Mouse (Mus musculus): ENCODE measurements around the gene Orc3.
A peak's percentile ranks its signal among the peaks of the same experiment; 100 is the strongest.

DNA sequence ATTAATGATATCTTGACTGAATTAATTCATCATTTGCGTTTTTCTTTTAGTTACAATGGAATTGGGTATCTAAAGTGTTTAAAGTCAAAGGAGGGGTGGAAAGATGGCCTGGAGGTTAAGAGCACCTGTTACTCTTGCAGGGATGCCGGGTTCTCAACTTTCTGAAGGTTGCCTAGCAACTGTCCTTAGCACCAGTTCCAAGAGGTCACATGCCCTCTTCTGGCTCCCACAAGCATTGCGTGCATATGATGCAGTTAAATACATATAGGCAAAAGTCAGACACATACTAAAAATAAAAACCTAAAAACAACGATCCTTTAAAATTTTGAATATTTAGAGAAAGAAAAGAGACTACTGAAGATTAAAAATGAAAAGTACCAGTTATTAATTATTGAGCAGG is 53.8 kb downstream of the Orc3 start:
- TF ChIP-seq USF1 (IDR thresholded peaks at IDR 0.05; ENCODE audit: low read depth, low read length) (peak; percentile 80), EP300 (IDR thresholded peaks at IDR 0.05; ENCODE audit: low read depth in 1 of 2, low read length in 2 of 2) (no peak)
